26 mouse cellular contexts compared by ENCODE assay signal in the genomic region with DNA sequence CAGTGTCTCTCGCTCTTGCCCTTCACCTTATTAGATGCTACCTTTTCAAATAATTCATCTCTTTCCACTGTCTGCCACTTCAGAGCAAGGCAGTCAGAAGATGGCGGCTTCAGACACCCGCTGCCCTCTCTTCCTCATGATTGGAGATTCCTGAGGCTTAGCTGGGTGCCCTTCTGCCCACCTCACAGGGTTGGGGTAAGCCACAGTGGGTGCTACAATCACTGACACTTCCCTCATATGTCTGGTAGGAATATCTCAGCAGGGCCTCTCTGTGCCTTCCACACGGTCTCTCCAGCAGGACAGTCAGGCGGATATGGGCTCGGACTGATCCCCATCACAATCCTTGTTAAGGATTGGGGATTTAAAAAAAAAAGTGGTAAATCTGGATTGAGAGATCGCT. TPM values are rescaled to one million over a fixed set of nuclear protein-coding genes. Genes with fewer than 3 reads are reported as not detected.
DNase-seq lines count a peak whose midpoint lies in the region; ATAC-seq lines count a peak whose summit lies in the region.
"Had no signal": no experiment of that assay in that cellular context is flagged by ENCODE, and none has a peak within 500 bp of the region (broad histone marks: within the 10 kb centered on the region; RNA-seq: fewer than 3 reads in every experiment).

No protein-coding gene starts in this region.

- WGBS in forebrain, embryonic 11.5 days, result 94% methylated on average over 7 of the region's 7 CpGs
- WGBS in forebrain, embryonic 15.5 days, result 93% methylated on average over 7 of the region's 7 CpGs
- WGBS in heart, embryonic 10.5 days, result 92% methylated on average over 7 of the region's 7 CpGs
- 91% methylated on average over 7 of the region's 7 CpGs for WGBS in midbrain, embryonic 10.5 days
- 94% methylated on average over 7 of the region's 7 CpGs for WGBS in midbrain, embryonic 16.5 days

- no peaks in the 10 kb centered on the region for H3K36me3 ChIP-seq in forebrain, embryonic 11.5 days (ENCODE audit: control insufficient read depth, insufficient read depth, low read length)
- no peaks in the 10 kb centered on the region for H3K36me3 ChIP-seq in forebrain, embryonic 15.5 days
- H3K36me3 ChIP-seq in heart, embryonic 10.5 days, result no peaks in the 10 kb centered on the region
- no peaks in the 10 kb centered on the region for H3K36me3 ChIP-seq in midbrain, embryonic 10.5 days
- H3K36me3 ChIP-seq in midbrain, embryonic 16.5 days (ENCODE audit: control insufficient read depth, insufficient read depth, low read length), result no peaks in the 10 kb centered on the region
- H3K36me3 ChIP-seq: embryonic facial prominence, embryonic 10.5 days; embryonic facial prominence, embryonic 12.5 days; forebrain, embryonic 12.5 days; G1E had no signal

- no peak for ATAC-seq in forebrain, embryonic 11.5 days (replicated peaks; ENCODE audit: low FRiP score)
- ATAC-seq in forebrain, embryonic 15.5 days (replicated peaks), result no peak
- ATAC-seq in midbrain, embryonic 16.5 days, result no peak
- ATAC-seq: activated CD4-positive, CD25-positive, alpha-beta regulatory T cell, adult 4 months; CD4-positive, CD25-positive, alpha-beta regulatory T cell, adult 4 months; forebrain, embryonic 14.5 days; Patski had no signal

- no peaks in the 10 kb centered on the region for H3K9me3 ChIP-seq in forebrain, embryonic 11.5 days (ENCODE audit: control insufficient read depth, low read length)
- no peaks in the 10 kb centered on the region for H3K9me3 ChIP-seq in forebrain, embryonic 15.5 days
- H3K9me3 ChIP-seq in heart, embryonic 10.5 days, result no peaks in the 10 kb centered on the region
- no peaks in the 10 kb centered on the region for H3K9me3 ChIP-seq in midbrain, embryonic 10.5 days (replicated peaks)
- H3K9me3 ChIP-seq in midbrain, embryonic 16.5 days (replicated peaks; ENCODE audit: control insufficient read depth, low read length, poor library complexity, severe bottlenecking), result no peaks in the 10 kb centered on the region
- H3K9me3 ChIP-seq: embryonic facial prominence, embryonic 10.5 days; embryonic facial prominence, embryonic 12.5 days; forebrain, embryonic 12.5 days; G1E had no signal

- H3K4me1 ChIP-seq in forebrain, embryonic 11.5 days (replicated peaks; ENCODE audit: control insufficient read depth, insufficient read depth, low read length), result no peaks in the 10 kb centered on the region
- 0 out of 2 replicates have a peak, but pooled peaks cover 6% of the 10 kb centered on the region for H3K4me1 ChIP-seq in forebrain, embryonic 15.5 days
- peaks cover 20% of the 10 kb centered on the region for H3K4me1 ChIP-seq in heart, embryonic 10.5 days
- H3K4me1 ChIP-seq in midbrain, embryonic 10.5 days, result peaks cover 18% of the 10 kb centered on the region; the same call in 1 of the 2 replicates
- peaks cover 5% of the 10 kb centered on the region; the same call in 1 of the 2 replicates for H3K4me1 ChIP-seq in midbrain, embryonic 16.5 days (ENCODE audit: control insufficient read depth, insufficient read depth, low read length)
- H3K4me1 ChIP-seq: embryonic facial prominence, embryonic 10.5 days; embryonic facial prominence, embryonic 12.5 days had no signal

- DNase-seq in forebrain, embryonic 11.5 days (ENCODE audit: low spot score), result peak; percentile 31
- DNase-seq in heart, embryonic 10.5 days (ENCODE audit: low spot score), result peak; percentile 69
- no peak for DNase-seq in heart, adult 9 months (ENCODE audit: low spot score in 2 of 2)
- DNase-seq in midbrain, embryonic 10.5 days (ENCODE audit: low spot score), result peak; percentile 7
- peak; percentile 4 for DNase-seq in urinary bladder, adult 2 months (ENCODE audit: low spot score)
- no peak for DNase-seq in urinary bladder, postnatal 25 days (ENCODE audit: low spot score)
- DNase-seq: adrenal gland, adult 8-10 months; adrenal gland, postnatal 14 days; adrenal gland, postnatal 36 days; B cell, adult 2 months; cerebellum, adult 11-12 months; cerebellum, adult 2 months; cerebellum, adult 9-10 months; cerebellum, postnatal 10 days had no signal

- no peaks in the 10 kb centered on the region for H3K27me3 ChIP-seq in forebrain, embryonic 11.5 days (ENCODE audit: control insufficient read depth, insufficient read depth, low read length)
- H3K27me3 ChIP-seq in forebrain, embryonic 15.5 days, result no peaks in the 10 kb centered on the region
- no peaks in the 10 kb centered on the region for H3K27me3 ChIP-seq in heart, embryonic 10.5 days (ENCODE audit: insufficient read depth, poor library complexity, severe bottlenecking)
- no peaks in the 10 kb centered on the region for H3K27me3 ChIP-seq in midbrain, embryonic 10.5 days (ENCODE audit: low read depth, poor library complexity, severe bottlenecking)
- no peaks in the 10 kb centered on the region for H3K27me3 ChIP-seq in midbrain, embryonic 16.5 days (ENCODE audit: control insufficient read depth, insufficient read depth, low read depth, low read length)
- H3K27me3 ChIP-seq: embryonic facial prominence, embryonic 12.5 days; forebrain, embryonic 12.5 days had no signal

- no peak overlapping the region for H3K9ac ChIP-seq in forebrain, embryonic 11.5 days (ENCODE audit: low read length)
- no peak overlapping the region for H3K9ac ChIP-seq in forebrain, embryonic 15.5 days (replicated peaks)
- no peak overlapping the region for H3K9ac ChIP-seq in midbrain, embryonic 16.5 days (ENCODE audit: low read depth, low read length)
- H3K9ac ChIP-seq: embryonic facial prominence, embryonic 12.5 days; forebrain, embryonic 12.5 days had no signal

- no peak overlapping the region for H3K4me3 ChIP-seq in forebrain, embryonic 11.5 days (ENCODE audit: low read depth, low read length)
- no peak overlapping the region for H3K4me3 ChIP-seq in forebrain, embryonic 15.5 days
- no peak overlapping the region for H3K4me3 ChIP-seq in heart, embryonic 10.5 days
- H3K4me3 ChIP-seq in midbrain, embryonic 10.5 days, result no peak overlapping the region
- H3K4me3 ChIP-seq in midbrain, embryonic 16.5 days (ENCODE audit: low read depth, low read length), result no peak overlapping the region
- H3K4me3 ChIP-seq: embryonic facial prominence, embryonic 10.5 days; embryonic facial prominence, embryonic 12.5 days; forebrain, embryonic 12.5 days had no signal

- H3K27ac ChIP-seq in forebrain, embryonic 11.5 days (ENCODE audit: low read depth, low read length), result no peak overlapping the region
- no peak overlapping the region for H3K27ac ChIP-seq in forebrain, embryonic 15.5 days (replicated peaks)
- no peak overlapping the region for H3K27ac ChIP-seq in heart, embryonic 10.5 days
- H3K27ac ChIP-seq in midbrain, embryonic 10.5 days (replicated peaks), result no peak overlapping the region
- no peak overlapping the region for H3K27ac ChIP-seq in midbrain, embryonic 16.5 days (ENCODE audit: low read length)
- H3K27ac ChIP-seq: embryonic facial prominence, embryonic 10.5 days; embryonic facial prominence, embryonic 12.5 days; forebrain, embryonic 12.5 days had no signal

- no peak overlapping the region for H3K4me2 ChIP-seq in forebrain, embryonic 11.5 days (ENCODE audit: low read depth, low read length, severe bottlenecking)
- no peak overlapping the region for H3K4me2 ChIP-seq in forebrain, embryonic 15.5 days (replicated peaks)
- no peak overlapping the region for H3K4me2 ChIP-seq in midbrain, embryonic 16.5 days (ENCODE audit: low read length)
- H3K4me2 ChIP-seq: embryonic facial prominence, embryonic 12.5 days; forebrain, embryonic 12.5 days had no signal

RNA-seq across cellular contexts. Expression of a gene that starts 53.2 kb away (rescaled TPM):
- not detected in 2 replicates for polyA plus RNA-seq in forebrain, embryonic 11.5 days (2014; fragmentation: Nextera tagmentation; extraction: Ambion mirVana)
- polyA plus RNA-seq in forebrain, embryonic 15.5 days (2015; fragmentation: Nextera tagmentation; extraction: Ambion mirVana), result not detected in 2 replicates
- polyA plus RNA-seq in heart, embryonic 10.5 days (2016; fragmentation: Nextera tagmentation; extraction: Ambion mirVana), result not detected in 2 replicates
- polyA plus RNA-seq in midbrain, embryonic 10.5 days (2016; fragmentation: Nextera tagmentation; extraction: Ambion mirVana), result not detected in 2 replicates
- not detected in 2 replicates for polyA plus RNA-seq in midbrain, embryonic 16.5 days (2015; fragmentation: Nextera tagmentation; extraction: Ambion mirVana)
- not detected in 2 replicates for polyA plus RNA-seq in urinary bladder, adult 2 months (2012; rRNA removed)
- polyA plus RNA-seq: activated CD4-positive, CD25-positive, alpha-beta regulatory T cell, adult 4 months; CD4-positive, CD25-positive, alpha-beta regulatory T cell, adult 4 months; cerebellum, adult 2 months; cortical plate, adult 2 months; embryonic facial prominence, embryonic 10.5 days; embryonic facial prominence, embryonic 12.5 days; embryonic facial prominence, embryonic 14.5 days; forebrain, embryonic 12.5 days; forebrain, embryonic 14.5 days; G1E; Patski had no signal

Comparison
In these comparisons a context has a peak if more than half of its experiments do, and no peak if none do; other contexts are left out.
1. DNase-seq: peak in forebrain, embryonic 11.5 days (single experiment), heart, embryonic 10.5 days (single experiment), midbrain, embryonic 10.5 days (single experiment) and urinary bladder, adult 2 months (single experiment); none in heart, adult 9 months (0 of 2) and urinary bladder, postnatal 25 days (single experiment).